Comparison of ENCODE assay signal across 15 mouse cellular contexts in genomic region chr11:18955969-18956368, GRCm38 (mm10).
DNase-seq lines count a peak whose midpoint lies in the region; ATAC-seq and TF ChIP-seq lines count a peak whose summit lies in the region.
"Had no signal": no experiment of that assay in that cellular context is flagged by ENCODE, and none has a peak within 500 bp of the region (broad histone marks: within the 10 kb centered on the region; RNA-seq: fewer than 3 reads in every experiment).

No protein-coding gene starts in this region.

- no peaks in the 10 kb centered on the region for H3K27me3 ChIP-seq in heart, embryonic 10.5 days (ENCODE audit: insufficient read depth, poor library complexity, severe bottlenecking)
- no peaks in the 10 kb centered on the region for H3K27me3 ChIP-seq in midbrain, embryonic 11.5 days (ENCODE audit: control insufficient read depth, insufficient read depth, low read length)
- no peaks in the 10 kb centered on the region for H3K27me3 ChIP-seq in hindbrain, postnatal 0 days (ENCODE audit: insufficient read depth, low read length)
- H3K27me3 ChIP-seq: midbrain, embryonic 15.5 days; neural tube, embryonic 13.5 days had no signal

- no peaks in the 10 kb centered on the region for H3K9me3 ChIP-seq in heart, embryonic 10.5 days
- H3K9me3 ChIP-seq in midbrain, embryonic 11.5 days (ENCODE audit: control insufficient read depth, low read length) = no peaks in the 10 kb centered on the region
- H3K9me3 ChIP-seq in hindbrain, postnatal 0 days (ENCODE audit: low read length) = no peaks in the 10 kb centered on the region
- H3K9me3 ChIP-seq: midbrain, embryonic 15.5 days; neural tube, embryonic 13.5 days had no signal

- no peak for TF ChIP-seq CTCF in hindbrain, postnatal 0 days (IDR thresholded peaks at IDR 0.05; ENCODE audit: low read depth)

- H3K4me2 ChIP-seq in midbrain, embryonic 11.5 days = no peak overlapping the region
- H3K4me2 ChIP-seq in hindbrain, postnatal 0 days (ENCODE audit: low read depth, low read length) = no peak overlapping the region
- H3K4me2 ChIP-seq: midbrain, embryonic 15.5 days; neural tube, embryonic 13.5 days had no signal

- H3K9ac ChIP-seq in midbrain, embryonic 11.5 days (ENCODE audit: low read length) = no peak overlapping the region
- no peak overlapping the region for H3K9ac ChIP-seq in hindbrain, postnatal 0 days (replicated peaks; ENCODE audit: low read length)
- H3K9ac ChIP-seq: midbrain, embryonic 15.5 days; neural tube, embryonic 13.5 days had no signal

- ATAC-seq in midbrain, embryonic 11.5 days (ENCODE audit: low FRiP score) = no peak
- ATAC-seq in hindbrain, postnatal 0 days = no peak
- ATAC-seq: midbrain, embryonic 15.5 days had no signal

- 0 out of 2 replicates have a peak overlapping the region, but pooled peaks have one; percentile 29 for H3K27ac ChIP-seq in heart, embryonic 10.5 days
- H3K27ac ChIP-seq in midbrain, embryonic 11.5 days (ENCODE audit: low read depth, low read length) = no peak overlapping the region
- H3K27ac ChIP-seq in hindbrain, postnatal 0 days = no peak overlapping the region
- H3K27ac ChIP-seq: layer of hippocampus, adult 2 months; midbrain, embryonic 15.5 days; neural tube, embryonic 13.5 days had no signal

- peaks cover 67% of the 10 kb centered on the region for H3K4me1 ChIP-seq in heart, embryonic 10.5 days
- H3K4me1 ChIP-seq in midbrain, embryonic 11.5 days (ENCODE audit: control insufficient read depth, insufficient read depth, low read length) = no peaks in the 10 kb centered on the region
- 0 out of 2 replicates have a peak, but pooled peaks cover 3% of the 10 kb centered on the region for H3K4me1 ChIP-seq in hindbrain, postnatal 0 days (ENCODE audit: insufficient read depth, low read length)

- no peak overlapping the region for H3K4me3 ChIP-seq in heart, embryonic 10.5 days
- no peak overlapping the region for H3K4me3 ChIP-seq in midbrain, embryonic 11.5 days (ENCODE audit: low read depth, low read length)
- H3K4me3 ChIP-seq in hindbrain, postnatal 0 days (ENCODE audit: low read length) = no peak overlapping the region
- H3K4me3 ChIP-seq: layer of hippocampus, adult 2 months; midbrain, embryonic 15.5 days; neural tube, embryonic 13.5 days had no signal

- 61% methylated on average over 7 of the region's 7 CpGs for WGBS in heart, embryonic 10.5 days
- WGBS in midbrain, embryonic 11.5 days = 75% methylated on average over 7 of the region's 7 CpGs
- WGBS in hindbrain, postnatal 0 days = 55% methylated on average over 7 of the region's 7 CpGs

- 0 out of 2 replicates have a peak, but pooled peaks cover 4% of the 10 kb centered on the region for H3K36me3 ChIP-seq in heart, embryonic 10.5 days
- no peaks in the 10 kb centered on the region for H3K36me3 ChIP-seq in midbrain, embryonic 11.5 days (ENCODE audit: control insufficient read depth, insufficient read depth, low read length)
- no peaks in the 10 kb centered on the region; the same call in 1 of the 2 replicates for H3K36me3 ChIP-seq in hindbrain, postnatal 0 days (ENCODE audit: insufficient read depth, low read length)
- H3K36me3 ChIP-seq: midbrain, embryonic 15.5 days had no signal

- peak; percentile 66 for DNase-seq in adrenal gland, postnatal 14 days
- no peak for DNase-seq in adrenal gland, postnatal 4 days (ENCODE audit: low spot score in 2 of 2)
- DNase-seq in ovary, postnatal 36 days (ENCODE audit: low spot score) = peak; percentile 26
- no peak for DNase-seq in ovary, postnatal 14 days (ENCODE audit: low spot score)
- DNase-seq in heart, embryonic 10.5 days (ENCODE audit: low spot score) = no peak
- DNase-seq in midbrain, embryonic 11.5 days (ENCODE audit: low spot score, missing footprints) = no peak
- DNase-seq in hindbrain, postnatal 0 days (ENCODE audit: low spot score) = no peak
- no peak for DNase-seq in c-Kit-positive CD71-positive TER-119-positive erythroid progenitor cells, embryonic 14.5 days (ENCODE audit: low spot score)
- DNase-seq: kidney, adult 11 months; lung, postnatal 14 days; right cerebral cortex, adult 18-20 months; thymus, adult 2 months had no signal

Comparison
In these comparisons a context has a peak if more than half of its experiments do, and no peak if none do; other contexts are left out.
1. DNase-seq: peak in adrenal gland, postnatal 14 days (single experiment) and ovary, postnatal 36 days (single experiment); none in adrenal gland, postnatal 4 days (0 of 2), ovary, postnatal 14 days (single experiment), heart, embryonic 10.5 days (single experiment), midbrain, embryonic 11.5 days (single experiment), hindbrain, postnatal 0 days (single experiment) and c-Kit-positive CD71-positive TER-119-positive erythroid progenitor cells, embryonic 14.5 days (single experiment).